Comparison of ENCODE assay signal across 8 mouse cellular contexts in the genomic region with DNA sequence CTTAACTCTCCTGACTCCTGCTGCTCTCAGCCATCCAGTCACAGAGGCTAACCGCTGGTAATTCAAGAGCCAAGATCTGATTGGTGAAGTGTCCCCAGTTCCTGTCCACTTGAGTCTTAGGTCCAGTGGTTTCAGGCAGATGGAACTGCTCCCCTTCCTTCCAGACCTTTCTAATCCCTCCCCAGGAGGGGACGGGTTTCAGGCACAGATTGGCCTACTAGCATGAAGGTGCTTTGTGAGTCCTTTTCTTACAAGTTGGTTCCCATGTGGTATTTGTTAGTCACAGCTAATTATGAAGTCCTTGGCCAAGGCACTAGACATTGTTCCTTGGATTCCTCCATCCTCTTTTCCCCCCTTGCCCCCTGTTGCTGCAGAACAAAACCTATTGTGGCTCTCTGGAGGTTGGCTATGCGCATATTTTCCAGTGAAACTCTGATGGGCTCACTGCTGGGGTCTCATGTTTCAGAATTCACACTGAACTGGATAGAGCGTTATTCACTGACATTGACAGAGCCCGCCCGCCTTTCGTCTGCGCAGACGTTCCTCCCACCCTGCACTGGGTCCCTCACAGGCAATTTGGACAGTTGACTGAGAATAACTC.
DNase-seq lines count a peak whose midpoint lies in the region; ATAC-seq and TF ChIP-seq lines count a peak whose summit lies in the region.

No protein-coding gene starts in this region.

- H3K9me3 ChIP-seq in forebrain, embryonic 11.5 days (ENCODE audit: control insufficient read depth, low read length), result no peaks in the 10 kb centered on the region
- no peaks in the 10 kb centered on the region for H3K9me3 ChIP-seq in forebrain, postnatal 0 days (ENCODE audit: low read length)
- H3K9me3 ChIP-seq in midbrain, embryonic 11.5 days (ENCODE audit: control insufficient read depth, low read length), result no peaks in the 10 kb centered on the region
- no peaks in the 10 kb centered on the region for H3K9me3 ChIP-seq in midbrain, postnatal 0 days (ENCODE audit: low read length)
- H3K9me3 ChIP-seq in limb, embryonic 12.5 days, result no peaks in the 10 kb centered on the region

- H3K4me3 ChIP-seq in forebrain, embryonic 11.5 days (ENCODE audit: low read depth, low read length), result no peak overlapping the region
- no peak overlapping the region for H3K4me3 ChIP-seq in forebrain, postnatal 0 days (ENCODE audit: low read depth, low read length)
- H3K4me3 ChIP-seq in midbrain, embryonic 11.5 days (ENCODE audit: low read depth, low read length), result no peak overlapping the region
- no peak overlapping the region for H3K4me3 ChIP-seq in midbrain, postnatal 0 days (ENCODE audit: low read depth, low read length)
- no peak overlapping the region for H3K4me3 ChIP-seq in limb, embryonic 12.5 days (replicated peaks)

- H3K4me2 ChIP-seq in forebrain, embryonic 11.5 days (ENCODE audit: low read depth, low read length, severe bottlenecking), result no peak overlapping the region
- H3K4me2 ChIP-seq in forebrain, postnatal 0 days (ENCODE audit: low read depth), result no peak overlapping the region
- H3K4me2 ChIP-seq in midbrain, embryonic 11.5 days, result no peak overlapping the region
- no peak overlapping the region for H3K4me2 ChIP-seq in midbrain, postnatal 0 days (ENCODE audit: low read depth, low read length, poor library complexity, severe bottlenecking)
- H3K4me2 ChIP-seq in limb, embryonic 12.5 days, result peak overlapping the region; percentile 2; the same call in 1 of the 2 replicates

- peak; percentile 64 for ATAC-seq in forebrain, embryonic 11.5 days (replicated peaks; ENCODE audit: low FRiP score)
- ATAC-seq in forebrain, postnatal 0 days, result no peak
- ATAC-seq in midbrain, embryonic 11.5 days (ENCODE audit: low FRiP score), result peak; percentile 75
- no peak for ATAC-seq in midbrain, postnatal 0 days (ENCODE audit: low FRiP score)
- peak; percentile 52 for ATAC-seq in limb, embryonic 12.5 days (ENCODE audit: insufficient number of reproducible peaks, insufficient read depth, low FRiP score, low TSS enrichment, low read depth)

- H3K4me1 ChIP-seq in forebrain, embryonic 11.5 days (replicated peaks; ENCODE audit: control insufficient read depth, insufficient read depth, low read length), result peaks cover 33% of the 10 kb centered on the region
- peaks cover 8% of the 10 kb centered on the region; the same call in 1 of the 2 replicates for H3K4me1 ChIP-seq in forebrain, postnatal 0 days (ENCODE audit: insufficient read depth)
- H3K4me1 ChIP-seq in midbrain, embryonic 11.5 days (ENCODE audit: control insufficient read depth, insufficient read depth, low read length), result peaks cover 29% of the 10 kb centered on the region
- no peaks in the 10 kb centered on the region; the same call in 1 of the 2 replicates for H3K4me1 ChIP-seq in midbrain, postnatal 0 days (ENCODE audit: insufficient read depth, low read length)
- peaks cover 64% of the 10 kb centered on the region for H3K4me1 ChIP-seq in limb, embryonic 12.5 days (replicated peaks)

- H3K36me3 ChIP-seq in forebrain, embryonic 11.5 days (ENCODE audit: control insufficient read depth, insufficient read depth, low read length), result no peaks in the 10 kb centered on the region
- no peaks in the 10 kb centered on the region for H3K36me3 ChIP-seq in forebrain, postnatal 0 days (ENCODE audit: insufficient read depth)
- no peaks in the 10 kb centered on the region for H3K36me3 ChIP-seq in midbrain, embryonic 11.5 days (ENCODE audit: control insufficient read depth, insufficient read depth, low read length)
- H3K36me3 ChIP-seq in midbrain, postnatal 0 days (ENCODE audit: insufficient read depth, low read length), result no peaks in the 10 kb centered on the region
- no peaks in the 10 kb centered on the region; the same call in 1 of the 2 replicates for H3K36me3 ChIP-seq in limb, embryonic 12.5 days

- no peak overlapping the region for H3K9ac ChIP-seq in forebrain, embryonic 11.5 days (ENCODE audit: low read length)
- no peak overlapping the region for H3K9ac ChIP-seq in forebrain, postnatal 0 days
- H3K9ac ChIP-seq in midbrain, embryonic 11.5 days (ENCODE audit: low read length), result no peak overlapping the region
- H3K9ac ChIP-seq in midbrain, postnatal 0 days (replicated peaks; ENCODE audit: low read length, poor library complexity, severe bottlenecking), result no peak overlapping the region
- H3K9ac ChIP-seq in limb, embryonic 12.5 days (replicated peaks), result no peak overlapping the region

- TF ChIP-seq CTCF in forebrain, postnatal 0 days (IDR thresholded peaks at IDR 0.05; ENCODE audit: low read depth), result no peak
- no peak for TF ChIP-seq CTCF in midbrain, postnatal 0 days (IDR thresholded peaks at IDR 0.05)

- H3K27me3 ChIP-seq in forebrain, embryonic 11.5 days (ENCODE audit: control insufficient read depth, insufficient read depth, low read length), result no peaks in the 10 kb centered on the region
- H3K27me3 ChIP-seq in forebrain, postnatal 0 days (ENCODE audit: insufficient read depth, low read length), result no peaks in the 10 kb centered on the region
- H3K27me3 ChIP-seq in midbrain, embryonic 11.5 days (ENCODE audit: control insufficient read depth, insufficient read depth, low read length), result no peaks in the 10 kb centered on the region
- no peaks in the 10 kb centered on the region for H3K27me3 ChIP-seq in midbrain, postnatal 0 days (ENCODE audit: insufficient read depth, low read length)
- peaks cover 5% of the 10 kb centered on the region; the same call in 1 of the 2 replicates for H3K27me3 ChIP-seq in limb, embryonic 12.5 days

- peak overlapping the region; percentile 77 for H3K27ac ChIP-seq in forebrain, embryonic 11.5 days (ENCODE audit: low read depth, low read length)
- no peak overlapping the region for H3K27ac ChIP-seq in forebrain, postnatal 0 days (ENCODE audit: low read depth, low read length)
- H3K27ac ChIP-seq in midbrain, embryonic 11.5 days (ENCODE audit: low read depth, low read length), result peak overlapping the region; percentile 47
- no peak overlapping the region for H3K27ac ChIP-seq in midbrain, postnatal 0 days (ENCODE audit: low read depth, low read length)
- H3K27ac ChIP-seq in limb, embryonic 12.5 days, result peak overlapping the region; percentile 66

- 15% methylated on average over 9 of the region's 9 CpGs for WGBS in forebrain, embryonic 11.5 days
- WGBS in forebrain, postnatal 0 days, result 32% methylated on average over 9 of the region's 9 CpGs
- WGBS in midbrain, embryonic 11.5 days, result 13% methylated on average over 9 of the region's 9 CpGs
- WGBS in midbrain, postnatal 0 days, result 32% methylated on average over 9 of the region's 9 CpGs
- whole genome bisulfite sequencing in limb, embryonic 12.5 days, result 24% methylated on average over 9 of the region's 9 CpGs

- DNase-seq in forebrain, embryonic 11.5 days (ENCODE audit: low spot score), result no peak
- no peak for DNase-seq in forebrain, postnatal 0 days
- DNase-seq in midbrain, embryonic 11.5 days (ENCODE audit: low spot score, missing footprints), result peak; percentile 91
- DNase-seq in midbrain, postnatal 0 days (ENCODE audit: low spot score), result no peak
- peak; percentile 25 for DNase-seq in retina, postnatal 1 day
- no peak for DNase-seq in right cerebral cortex, postnatal 4 days
- no peak for DNase-seq in gastrocnemius, adult 8-10 months (ENCODE audit: low spot score in 2 of 2)

Comparison
In these comparisons a context has a peak if more than half of its experiments do, and no peak if none do; other contexts are left out.
1. ATAC-seq: peak in forebrain, embryonic 11.5 days (single experiment), midbrain, embryonic 11.5 days (single experiment) and limb, embryonic 12.5 days (single experiment); none in forebrain, postnatal 0 days (single experiment) and midbrain, postnatal 0 days (single experiment).
2. DNase-seq: peak in midbrain, embryonic 11.5 days (single experiment) and retina, postnatal 1 day (single experiment); none in forebrain, embryonic 11.5 days (single experiment), forebrain, postnatal 0 days (single experiment), midbrain, postnatal 0 days (single experiment), right cerebral cortex, postnatal 4 days (single experiment) and gastrocnemius, adult 8-10 months (0 of 2).
3. H3K27ac ChIP-seq: peak in forebrain, embryonic 11.5 days (single experiment), midbrain, embryonic 11.5 days (single experiment) and limb, embryonic 12.5 days (single experiment); none in forebrain, postnatal 0 days (single experiment) and midbrain, postnatal 0 days (single experiment).